Mouse (Mus musculus): ENCODE results near the gene Ubxn6.
"Not testable (repeated sequence)": the region's sequence is repeated elsewhere in the genome, so short reads cannot be mapped to it uniquely, and the experiment has no call there.

DNA sequence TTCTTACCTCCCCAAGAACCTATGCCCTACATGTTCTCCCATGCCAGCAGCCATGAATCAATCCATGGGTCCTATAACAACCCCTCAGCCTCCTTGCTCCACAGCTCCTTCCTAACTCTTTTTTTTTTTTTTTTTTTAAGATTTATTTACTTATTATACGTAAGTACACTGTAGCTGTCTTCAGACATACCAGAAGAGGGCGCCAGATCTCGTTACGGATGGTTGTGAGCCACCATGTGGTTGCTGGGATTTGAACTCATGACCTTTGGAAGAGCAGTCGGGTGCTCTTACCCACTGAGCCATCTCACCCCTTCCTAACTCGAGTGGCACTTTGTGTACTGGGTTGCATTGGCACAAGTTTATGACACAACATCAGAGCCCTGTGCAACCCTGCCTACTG, 9.1 kb downstream of the Ubxn6 start:
- TF ChIP-seq CTCF (IDR thresholded peaks at IDR 0.05): peak; percentile 25
- TF ChIP-seq EP300 (IDR thresholded peaks at IDR 0.05): not testable (repeated sequence)

Measured in lung, postnatal 0 days (tissue).